Mouse (Mus musculus): Measurements from ENCODE around the gene Rspo1.
"Not testable (repeated sequence)": the region's sequence is repeated elsewhere in the genome, so short reads cannot be mapped to it uniquely, and the experiment has no call there.

Rspo1 gene

GRCm38 (mm10) chr4:124985671-124986602 is at the start of gene Rspo1:
TSS of gene Rspo1 (plus strand) at chr4:124986430.
- Histone ChIP-seq H3K9me3 (ENCODE audit: low read length) (no peaks in the 10 kb centered on the region), H3K4me1 (replicated peaks; ENCODE audit: low read depth, low read length) (peaks cover 39% of the 10 kb centered on the region), H3K4me3 (replicated peaks; ENCODE audit: low read length) (peak within 1 kb of the TSS; percentile 78), H3K27me3 (ENCODE audit: insufficient read depth, low read length) (peaks cover 97% of the 10 kb centered on the region), H3K36me3 (ENCODE audit: insufficient read depth, low read length) (no peaks in the 10 kb centered on the region)
- TF ChIP-seq CTCF (conservative IDR thresholded peaks at IDR 0.05; ENCODE audit: low read length) (no peak), NANOG (IDR thresholded peaks at IDR 0.05; ENCODE audit: borderline replicate concordance, low read length) (no peak), POU5F1 (IDR thresholded peaks at IDR 0.05; ENCODE audit: borderline replicate concordance, low read length) (no peak)

- H3K27me3 ChIP-seq (ENCODE audit: insufficient read depth, low read length): no peaks in the 10 kb centered on the region
- TF ChIP-seq NANOG (IDR thresholded peaks at IDR 0.05; ENCODE audit: borderline replicate concordance, low read length): no peak
- no peak for TF ChIP-seq CTCF (conservative IDR thresholded peaks at IDR 0.05; ENCODE audit: low read length)
- TF ChIP-seq POU5F1 (IDR thresholded peaks at IDR 0.05; ENCODE audit: borderline replicate concordance, low read length): no peak
- no peaks in the 10 kb centered on the region for H3K9me3 ChIP-seq (ENCODE audit: low read length)
- peak within 1 kb of the TSS; percentile 100 for H3K4me3 ChIP-seq (replicated peaks; ENCODE audit: low read length)
- H3K4me1 ChIP-seq (replicated peaks; ENCODE audit: low read depth, low read length): peaks cover 28% of the 10 kb centered on the region
- peaks cover 48% of the 10 kb centered on the region for H3K36me3 ChIP-seq (ENCODE audit: insufficient read depth, low read length)
Observed at GRCm38 (mm10) chr4:124936613-124937471, 49.4 kb upstream of the Rspo1 start, which contains the start of gene 9930104L06Rik. TSS of gene 9930104L06Rik (plus strand) at chr4:124937048.

- H3K36me3 ChIP-seq (ENCODE audit: insufficient read depth, low read length): peaks cover 71% of the 10 kb centered on the region
- peaks cover 37% of the 10 kb centered on the region for H3K4me1 ChIP-seq (replicated peaks; ENCODE audit: low read depth, low read length)
- not testable (repeated sequence) for H3K4me3 ChIP-seq (replicated peaks; ENCODE audit: low read length); H3K27me3 ChIP-seq (ENCODE audit: insufficient read depth, low read length); H3K9me3 ChIP-seq (ENCODE audit: low read length)
Observed at GRCm38 (mm10) chr4:124939211-124939610, 47.0 kb upstream of the Rspo1 start, which contains the start of gene Cdca8. TSS of gene Cdca8 (minus strand) at chr4:124939311.

- Histone ChIP-seq H3K27me3 (ENCODE audit: insufficient read depth, low read length) (no peaks in the 10 kb centered on the region), H3K36me3 (ENCODE audit: insufficient read depth, low read length) (peaks cover 74% of the 10 kb centered on the region), H3K4me3 (replicated peaks; ENCODE audit: low read length) (no peak overlapping the region), H3K9me3 (ENCODE audit: low read length) (no peaks in the 10 kb centered on the region), H3K4me1 (replicated peaks; ENCODE audit: low read depth, low read length) (peaks cover 21% of the 10 kb centered on the region)
- TF ChIP-seq CTCF (conservative IDR thresholded peaks at IDR 0.05; ENCODE audit: low read length) (peak; percentile 95), POU5F1 (IDR thresholded peaks at IDR 0.05; ENCODE audit: borderline replicate concordance, low read length) (no peak)
Observed at GRCm38 (mm10) chr4:124943022-124943421, 43.2 kb upstream of the Rspo1 start.

- H3K4me1 ChIP-seq (replicated peaks; ENCODE audit: low read depth, low read length): peaks cover 13% of the 10 kb centered on the region
- TF ChIP-seq CTCF (conservative IDR thresholded peaks at IDR 0.05; ENCODE audit: low read length) (0 out of 2 replicates have a peak, but pooled peaks have one; percentile 7), NANOG (IDR thresholded peaks at IDR 0.05; ENCODE audit: borderline replicate concordance, low read length) (no peak), POU5F1 (IDR thresholded peaks at IDR 0.05; ENCODE audit: borderline replicate concordance, low read length) (no peak)
Observed at GRCm38 (mm10) chr4:124943781-124944180, 42.4 kb upstream of the Rspo1 start.

GRCm38 (mm10) chr4:124944961-124945360 is 41.3 kb upstream of the Rspo1 start:
- Histone ChIP-seq H3K27me3 (ENCODE audit: insufficient read depth, low read length) (no peaks in the 10 kb centered on the region), H3K4me1 (replicated peaks; ENCODE audit: low read depth, low read length) (peaks cover 13% of the 10 kb centered on the region), H3K9me3 (ENCODE audit: low read length) (no peaks in the 10 kb centered on the region), H3K36me3 (ENCODE audit: insufficient read depth, low read length) (peaks cover 56% of the 10 kb centered on the region), H3K4me3 (replicated peaks; ENCODE audit: low read length) (no peak overlapping the region)
- no peak for TF ChIP-seq NANOG (IDR thresholded peaks at IDR 0.05; ENCODE audit: borderline replicate concordance, low read length)
- no peak for TF ChIP-seq CTCF (conservative IDR thresholded peaks at IDR 0.05; ENCODE audit: low read length)
- TF ChIP-seq POU5F1 (IDR thresholded peaks at IDR 0.05; ENCODE audit: borderline replicate concordance, low read length): no peak

More at GRCm38 (mm10) chr4:124943781-124944180, 42.4 kb upstream of the Rspo1 start:
- Histone ChIP-seq H3K27me3 (ENCODE audit: insufficient read depth, low read length) (no peaks in the 10 kb centered on the region), H3K36me3 (ENCODE audit: insufficient read depth, low read length) (peaks cover 67% of the 10 kb centered on the region), H3K4me3 (replicated peaks; ENCODE audit: low read length) (no peak overlapping the region), H3K9me3 (ENCODE audit: low read length) (no peaks in the 10 kb centered on the region)

- H3K4me3 ChIP-seq (replicated peaks; ENCODE audit: low read length): no peak overlapping the region
- H3K27me3 ChIP-seq (ENCODE audit: insufficient read depth, low read length): peaks cover 19% of the 10 kb centered on the region
- H3K9me3 ChIP-seq (ENCODE audit: low read length): no peaks in the 10 kb centered on the region
- TF ChIP-seq CTCF (conservative IDR thresholded peaks at IDR 0.05; ENCODE audit: low read length) (no peak), NANOG (IDR thresholded peaks at IDR 0.05; ENCODE audit: borderline replicate concordance, low read length) (no peak), POU5F1 (IDR thresholded peaks at IDR 0.05; ENCODE audit: borderline replicate concordance, low read length) (no peak)
- peaks cover 14% of the 10 kb centered on the region for H3K36me3 ChIP-seq (ENCODE audit: insufficient read depth, low read length)
- H3K4me1 ChIP-seq (replicated peaks; ENCODE audit: low read depth, low read length): peaks cover 4% of the 10 kb centered on the region
Observed at GRCm38 (mm10) chr4:124949488-124949887, 36.7 kb upstream of the Rspo1 start.
